Mouse (Mus musculus): Measurements from ENCODE around the gene Cdc123.
"Not testable (repeated sequence)": the region's sequence is repeated elsewhere in the genome, so short reads cannot be mapped to it uniquely, and the experiment has no call there.

The Cdc123 gene

GRCm38 (mm10) chr2:5844873-5845631, at the start of gene Cdc123, which contains the start of gene Nudt5:
TSS of gene Cdc123 (minus strand) at chr2:5845164.
TSS of gene Nudt5 (plus strand) at chr2:5845019.
- DNase-seq (ENCODE audit: low spot score in 2 of 2): peak; percentile 80

GRCm38 (mm10) chr2:5894296-5894695, 49.3 kb upstream of the Cdc123 start:
- no peak for DNase-seq (ENCODE audit: low spot score in 2 of 2)

GRCm38 (mm10) chr2:5889412-5889811, 44.4 kb upstream of the Cdc123 start:
- no peak for DNase-seq (ENCODE audit: low spot score in 2 of 2)

GRCm38 (mm10) chr2:5888865-5889264, 43.9 kb upstream of the Cdc123 start:
- DNase-seq (ENCODE audit: low spot score in 2 of 2): no peak

- no peak for DNase-seq (ENCODE audit: low spot score in 2 of 2)
These were observed 32.5 kb upstream of the Cdc123 start for GRCm38 (mm10) chr2:5877446-5877845.

- no peak for DNase-seq (ENCODE audit: low spot score in 2 of 2)
These were observed 24.8 kb upstream of the Cdc123 start for GRCm38 (mm10) chr2:5869746-5870145.

- DNase-seq (ENCODE audit: low spot score in 2 of 2): no peak
These were observed 22.7 kb upstream of the Cdc123 start for GRCm38 (mm10) chr2:5867681-5868080.

- no peak for DNase-seq (ENCODE audit: low spot score in 2 of 2)
These were observed 17.9 kb upstream of the Cdc123 start, which contains the start of gene Gm13199 for GRCm38 (mm10) chr2:5862834-5863233. TSS of gene Gm13199 (minus strand) at chr2:5862934.

- no peak for DNase-seq (ENCODE audit: low spot score in 2 of 2)
These were observed 6.9 kb upstream of the Cdc123 start for GRCm38 (mm10) chr2:5851866-5852265.

GRCm38 (mm10) chr2:5851116-5851515, 6.2 kb upstream of the Cdc123 start:
- no peak for DNase-seq (ENCODE audit: low spot score in 2 of 2)

- DNase-seq (ENCODE audit: low spot score in 2 of 2): no peak
These were observed 862 bp upstream of the Cdc123 start for GRCm38 (mm10) chr2:5845826-5846225.

GRCm38 (mm10) chr2:5844181-5844872, 637 bp downstream of the Cdc123 start:
- no peak for DNase-seq (ENCODE audit: low spot score in 2 of 2)

GRCm38 (mm10) chr2:5840815-5841214, 4.1 kb downstream of the Cdc123 start:
- no peak for DNase-seq (ENCODE audit: low spot score in 2 of 2)

- DNase-seq (ENCODE audit: low spot score in 2 of 2): no peak
These were observed 19.6 kb downstream of the Cdc123 start for GRCm38 (mm10) chr2:5825265-5825913.

GRCm38 (mm10) chr2:5824685-5825084, 20.3 kb downstream of the Cdc123 start:
- DNase-seq (ENCODE audit: low spot score in 2 of 2): no peak

GRCm38 (mm10) chr2:5824213-5824612, 20.8 kb downstream of the Cdc123 start:
- DNase-seq (ENCODE audit: low spot score in 2 of 2): no peak

- DNase-seq (ENCODE audit: low spot score in 2 of 2): no peak
These were observed 22.5 kb downstream of the Cdc123 start for GRCm38 (mm10) chr2:5822449-5822848.

GRCm38 (mm10) chr2:5821264-5821663, 23.7 kb downstream of the Cdc123 start:
- no peak for DNase-seq (ENCODE audit: low spot score in 2 of 2)

- DNase-seq (ENCODE audit: low spot score in 2 of 2): no peak
These were observed 33.7 kb downstream of the Cdc123 start for GRCm38 (mm10) chr2:5811235-5811782.

GRCm38 (mm10) chr2:5810036-5810718, 34.8 kb downstream of the Cdc123 start:
- DNase-seq (ENCODE audit: low spot score in 2 of 2): no peak

- DNase-seq (ENCODE audit: low spot score in 2 of 2): not testable (repeated sequence)
These were observed 38.8 kb downstream of the Cdc123 start for GRCm38 (mm10) chr2:5806201-5806600.

- DNase-seq (ENCODE audit: low spot score in 2 of 2): no peak
These were observed 39.7 kb downstream of the Cdc123 start for GRCm38 (mm10) chr2:5805228-5805627.

Measured in urinary bladder, adult 18-20 months (tissue).